Mouse (Mus musculus): ENCODE measurements around the gene Lactb. TPM values are rescaled to one million over a fixed set of nuclear protein-coding genes. Genes with fewer than 3 reads are reported as not detected.
"Not testable (repeated sequence)": the region's sequence is repeated elsewhere in the genome, so short reads cannot be mapped to it uniquely, and the experiment has no call there.

Gene Lactb
- polyA plus RNA-seq, 1 experiment from 2014 or later = 7.2 TPM

DNA sequence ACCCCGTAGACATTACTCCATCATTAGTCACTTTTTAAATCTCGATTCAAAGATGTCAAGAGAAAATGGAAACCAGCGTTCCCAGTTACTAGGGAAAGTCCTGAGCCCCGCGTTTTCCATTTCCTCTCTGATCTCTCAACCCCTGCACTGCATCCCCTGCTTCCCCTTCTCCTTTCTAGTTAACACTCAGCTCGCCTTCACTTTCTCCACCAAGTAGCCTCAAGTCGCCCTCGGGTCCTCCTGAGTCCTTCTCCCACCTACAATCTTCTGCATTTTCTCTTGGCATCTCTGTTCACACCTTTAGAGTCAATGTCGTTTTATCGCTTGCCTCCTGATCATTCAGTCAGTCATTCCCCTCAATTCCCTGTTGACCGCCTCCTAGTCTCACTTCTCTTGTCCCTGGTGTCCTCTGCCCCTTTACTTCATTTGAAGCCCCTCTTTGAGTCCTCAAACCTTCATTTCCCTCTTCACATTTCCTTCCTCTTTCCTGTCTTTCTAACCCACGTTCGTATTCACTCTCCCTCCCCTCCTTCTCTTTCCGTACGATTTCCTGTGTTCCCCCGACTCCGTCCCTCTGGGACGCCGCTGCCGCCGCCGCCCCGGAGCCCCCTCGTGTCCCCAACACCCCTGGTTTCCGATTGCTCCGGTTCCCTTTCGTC is 56.5 kb downstream of the Lactb start:
- ATAC-seq (ENCODE audit: borderline replicate concordance, extremely low read depth, low FRiP score, low TSS enrichment) = no peak
- H3K4me3 ChIP-seq = peak overlapping the region; percentile 67
- peak overlapping the region; percentile 85 for H3K4me2 ChIP-seq
- H3K27ac ChIP-seq = peak overlapping the region; percentile 85
- WGBS = 2% methylated on average over 27 of the region's 27 CpGs
- H3K36me3 ChIP-seq = no peaks in the 10 kb centered on the region
- peaks cover 47% of the 10 kb centered on the region; the same call in 1 of the 2 replicates for H3K4me1 ChIP-seq
- H3K9ac ChIP-seq = peak overlapping the region; percentile 85
- H3K27me3 ChIP-seq = no peaks in the 10 kb centered on the region
- no peaks in the 10 kb centered on the region for H3K9me3 ChIP-seq

DNA sequence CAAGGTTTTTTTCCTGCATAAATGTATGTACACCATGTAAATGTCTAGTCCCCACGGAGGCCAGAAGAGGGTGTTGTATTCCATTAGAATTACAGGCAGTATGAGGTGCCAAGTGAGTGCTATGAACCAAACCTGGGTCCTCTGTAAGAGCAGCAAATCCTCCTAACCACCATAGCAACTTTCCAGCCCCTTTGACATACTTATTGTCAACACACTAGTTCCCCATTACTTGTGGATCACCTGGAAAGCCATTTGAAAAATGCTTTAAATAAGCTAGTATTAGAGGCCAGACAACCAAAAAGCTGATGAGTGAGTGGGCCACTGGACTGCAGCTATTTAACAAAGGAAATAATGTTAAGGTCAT is 57.4 kb downstream of the Lactb start:
- H3K4me3 ChIP-seq = peak overlapping the region; percentile 67; the same call in 1 of the 2 replicates
- H3K9me3 ChIP-seq = no peaks in the 10 kb centered on the region
- no peak for ATAC-seq (ENCODE audit: borderline replicate concordance, extremely low read depth, low FRiP score, low TSS enrichment)
- no peaks in the 10 kb centered on the region for H3K27me3 ChIP-seq
- H3K27ac ChIP-seq = no peak overlapping the region
- H3K9ac ChIP-seq = no peak overlapping the region
- no peaks in the 10 kb centered on the region for H3K36me3 ChIP-seq
- H3K4me1 ChIP-seq = peaks cover 51% of the 10 kb centered on the region; the same call in 1 of the 2 replicates
- peak overlapping the region; percentile 85 for H3K4me2 ChIP-seq
- 77% methylated on average over 1 of the region's 1 CpGs for WGBS

DNA sequence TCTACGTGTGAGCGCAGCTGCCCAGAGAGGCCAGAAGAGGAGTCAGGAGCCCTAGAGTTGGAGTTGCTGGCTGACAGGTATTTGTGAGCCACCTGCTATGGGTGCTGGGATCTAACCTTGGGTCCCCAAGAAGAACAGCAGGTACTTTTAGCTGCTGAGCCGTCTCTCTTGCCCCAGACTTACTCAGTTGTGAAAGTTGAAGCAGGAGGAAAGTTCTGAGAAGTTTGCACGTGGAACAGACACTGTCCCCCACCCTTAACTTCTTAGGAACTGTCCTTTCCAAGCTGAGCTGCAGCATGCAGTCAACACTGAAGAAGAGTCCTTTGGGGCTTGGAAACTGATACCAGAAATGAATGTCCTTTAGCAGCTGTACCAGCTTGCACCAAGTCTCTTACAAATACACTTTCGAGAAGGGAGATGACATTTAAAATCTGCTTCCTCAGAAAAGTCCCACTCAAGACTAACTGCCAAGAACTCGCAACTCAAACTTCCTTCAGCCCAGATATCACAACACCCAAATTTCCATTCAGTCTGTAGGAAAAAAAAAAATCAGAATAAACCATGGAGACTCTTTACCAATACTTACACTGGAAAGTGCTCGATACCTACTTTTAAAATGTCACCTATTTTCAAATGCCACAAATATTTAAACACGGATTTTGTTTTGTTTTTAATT is 57.9 kb downstream of the Lactb start:
- Histone ChIP-seq H3K9ac (no peak overlapping the region), H3K4me1 (peaks cover 51% of the 10 kb centered on the region; the same call in 1 of the 2 replicates), H3K27ac (no peak overlapping the region), H3K4me2 (no peak overlapping the region; the same call in 1 of the 2 replicates), H3K27me3 (no peaks in the 10 kb centered on the region), H3K4me3 (no peak overlapping the region), H3K9me3 (no peaks in the 10 kb centered on the region), H3K36me3 (no peaks in the 10 kb centered on the region)
- WGBS = 84% methylated on average over 8 of the region's 8 CpGs
- ATAC-seq (ENCODE audit: borderline replicate concordance, extremely low read depth, low FRiP score, low TSS enrichment) = no peak

DNA sequence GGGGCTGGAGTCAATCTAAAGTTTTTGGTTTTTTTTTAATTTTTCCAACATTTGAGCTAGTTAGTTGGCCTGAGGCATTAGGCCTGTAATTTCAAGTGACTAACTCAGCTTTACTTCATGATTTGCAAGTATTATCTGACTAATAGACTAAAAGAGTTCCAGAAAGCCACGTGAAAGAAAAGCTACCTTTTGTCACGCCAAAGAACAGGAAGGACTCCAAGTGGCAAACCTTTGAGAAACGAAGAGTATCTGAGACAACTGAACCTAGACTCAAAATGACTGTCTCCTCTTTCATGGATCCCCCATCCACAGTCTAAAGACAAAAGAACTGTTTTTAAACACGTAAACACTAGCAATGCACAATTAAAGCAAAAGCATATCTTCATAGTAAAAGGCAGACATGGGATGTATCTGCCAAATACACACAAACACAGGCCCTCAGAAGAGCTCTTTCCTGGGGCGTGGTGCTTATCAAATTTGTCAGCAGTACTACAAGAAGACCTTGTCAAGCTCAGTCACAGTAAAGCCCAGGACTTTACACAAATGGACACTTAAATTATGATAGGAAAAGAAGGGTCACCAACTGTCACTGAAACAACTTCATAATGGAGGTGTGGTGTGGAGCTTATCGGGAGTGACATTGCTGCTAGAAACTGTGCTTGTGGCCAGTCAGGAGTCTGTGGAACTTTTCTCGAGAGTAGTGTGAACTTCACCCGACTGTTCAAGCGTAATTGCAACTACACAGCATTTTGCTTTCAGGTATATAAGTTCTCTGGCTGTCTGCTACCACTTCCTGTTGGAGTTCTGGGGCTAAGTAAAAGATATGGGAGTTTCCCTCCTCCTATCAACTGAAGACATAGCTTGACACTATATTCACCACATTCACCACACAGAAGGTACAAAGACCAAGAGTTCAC is 59.2 kb downstream of the Lactb start:
- Histone ChIP-seq H3K27ac (no peak overlapping the region), H3K4me1 (peaks cover 51% of the 10 kb centered on the region; the same call in 1 of the 2 replicates), H3K9me3 (no peaks in the 10 kb centered on the region), H3K9ac (no peak overlapping the region), H3K4me3 (no peak overlapping the region), H3K4me2 (no peak overlapping the region), H3K27me3 (no peaks in the 10 kb centered on the region), H3K36me3 (no peaks in the 10 kb centered on the region)
- 78% methylated on average over 9 of the region's 9 CpGs for WGBS
- ATAC-seq (ENCODE audit: borderline replicate concordance, extremely low read depth, low FRiP score, low TSS enrichment) = no peak

DNA sequence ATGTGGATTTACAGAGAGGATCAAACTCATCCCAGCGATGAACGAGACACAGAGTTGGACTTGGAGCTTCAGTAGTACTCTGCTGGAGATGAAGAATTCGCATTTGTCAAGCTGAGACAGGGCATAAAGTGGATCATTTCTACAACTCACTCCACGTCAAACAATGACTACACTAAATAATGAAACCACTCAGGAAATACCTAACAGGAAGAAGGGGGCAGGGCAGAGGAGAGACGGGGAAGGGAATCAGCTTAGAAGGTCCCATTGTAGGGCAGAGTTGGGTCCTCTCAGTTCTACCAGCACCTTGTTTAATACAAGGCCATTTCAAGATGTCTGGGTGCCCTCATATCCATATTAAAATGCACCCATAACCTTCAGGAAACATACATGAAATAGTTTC is 59.9 kb downstream of the Lactb start:
- WGBS = 61% methylated on average over 5 of the region's 5 CpGs
- H3K4me2 ChIP-seq = peak overlapping the region; percentile 0; the same call in 1 of the 2 replicates
- ATAC-seq (ENCODE audit: borderline replicate concordance, extremely low read depth, low FRiP score, low TSS enrichment) = no peak
- H3K4me3 ChIP-seq = no peak overlapping the region
- H3K9me3 ChIP-seq = no peaks in the 10 kb centered on the region
- H3K36me3 ChIP-seq = no peaks in the 10 kb centered on the region
- peak overlapping the region; percentile 38 for H3K27ac ChIP-seq
- H3K4me1 ChIP-seq = peaks cover 46% of the 10 kb centered on the region; the same call in 1 of the 2 replicates
- no peak overlapping the region for H3K9ac ChIP-seq
- H3K27me3 ChIP-seq = no peaks in the 10 kb centered on the region

DNA sequence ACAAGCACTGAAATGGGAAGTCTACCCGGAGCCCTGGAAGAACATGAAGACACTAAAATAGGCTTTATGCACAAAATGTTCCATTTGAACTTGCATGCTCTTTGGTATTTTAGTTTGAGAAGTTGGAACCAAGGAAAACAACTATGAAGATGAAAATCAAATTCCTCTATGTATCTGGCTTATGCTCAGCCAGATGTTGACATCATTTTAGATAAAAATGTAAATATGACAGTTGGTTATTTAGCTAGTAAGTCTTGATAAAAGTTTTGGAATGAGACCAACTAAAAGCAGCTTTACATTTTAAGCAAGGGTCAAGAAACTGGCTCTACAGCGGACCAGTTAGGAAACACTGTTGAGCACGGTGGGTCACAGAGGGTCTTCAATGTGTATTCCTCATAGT is 60.7 kb downstream of the Lactb start:
- Histone ChIP-seq H3K4me1 (peaks cover 51% of the 10 kb centered on the region; the same call in 1 of the 2 replicates), H3K4me3 (no peak overlapping the region), H3K27me3 (no peaks in the 10 kb centered on the region), H3K36me3 (no peaks in the 10 kb centered on the region), H3K27ac (peak overlapping the region; percentile 52), H3K9me3 (no peaks in the 10 kb centered on the region), H3K9ac (no peak overlapping the region), H3K4me2 (no peak overlapping the region)
- ATAC-seq (ENCODE audit: borderline replicate concordance, extremely low read depth, low FRiP score, low TSS enrichment) = no peak
- 60% methylated on average over 3 of the region's 3 CpGs for whole genome bisulfite sequencing

DNA sequence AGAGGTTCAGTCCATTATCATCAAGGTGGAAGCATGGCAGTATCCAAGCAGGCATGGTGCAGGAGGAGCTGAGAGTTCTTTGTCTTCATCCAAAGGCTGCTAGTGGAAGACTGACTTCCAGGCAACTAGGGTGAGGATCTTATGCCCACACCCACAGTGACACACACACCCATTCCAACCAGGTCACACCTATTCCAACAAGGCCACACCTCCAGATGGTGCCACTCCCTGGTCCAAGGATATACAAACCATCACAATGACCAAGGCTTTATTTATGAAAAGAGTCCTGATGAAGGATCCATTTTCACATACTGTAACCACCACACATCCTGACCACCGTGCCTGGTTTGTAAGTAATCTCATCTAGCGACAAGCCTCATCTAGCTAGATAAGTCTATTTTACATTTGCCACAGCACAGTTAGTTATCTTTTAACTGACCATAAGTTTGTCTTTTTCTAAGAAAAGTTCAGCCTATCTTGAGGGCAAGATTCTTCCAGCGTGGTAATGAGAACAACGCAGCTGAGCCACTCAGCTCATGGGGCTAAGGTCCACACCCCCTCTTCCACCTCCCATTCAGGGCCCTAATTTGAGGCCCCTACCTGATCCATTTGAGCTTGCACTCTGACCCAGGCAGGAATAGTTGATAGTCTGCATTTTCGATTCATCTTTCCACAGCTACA is 61.9 kb downstream of the Lactb start:
- 87% methylated on average over 5 of the region's 5 CpGs for WGBS
- not testable (repeated sequence) for H3K27ac ChIP-seq; H3K36me3 ChIP-seq; ATAC-seq (ENCODE audit: borderline replicate concordance, extremely low read depth, low FRiP score, low TSS enrichment); H3K9ac ChIP-seq; H3K4me3 ChIP-seq; H3K27me3 ChIP-seq; H3K9me3 ChIP-seq; H3K4me2 ChIP-seq
- H3K4me1 ChIP-seq = peaks cover 50% of the 10 kb centered on the region; the same call in 1 of the 2 replicates

DNA sequence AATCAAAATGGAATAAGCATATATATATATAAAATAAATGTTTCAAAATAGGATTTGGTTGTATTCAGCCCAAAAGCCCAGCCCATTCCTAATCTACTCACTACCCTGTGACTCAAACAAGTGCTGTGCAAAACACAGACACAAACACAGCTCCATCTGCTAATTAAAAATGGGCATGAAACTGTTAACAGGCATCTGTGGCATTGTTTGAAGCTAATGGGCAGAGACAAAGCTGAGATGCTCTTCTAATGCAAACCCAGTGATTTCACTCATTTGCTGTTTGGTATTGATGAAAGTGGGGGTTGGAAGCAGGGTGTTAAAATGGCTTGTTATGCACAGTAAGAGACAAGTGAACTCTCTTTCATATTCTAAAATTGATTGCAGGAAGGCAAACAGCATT is 63.0 kb downstream of the Lactb start:
- no peak overlapping the region for H3K9ac ChIP-seq
- H3K27ac ChIP-seq = no peak overlapping the region
- peaks cover 47% of the 10 kb centered on the region for H3K4me1 ChIP-seq
- H3K4me3 ChIP-seq = no peak overlapping the region
- no peaks in the 10 kb centered on the region for H3K36me3 ChIP-seq
- H3K4me2 ChIP-seq = no peak overlapping the region
- no peak for ATAC-seq (ENCODE audit: borderline replicate concordance, extremely low read depth, low FRiP score, low TSS enrichment)
- no peaks in the 10 kb centered on the region for H3K9me3 ChIP-seq
- H3K27me3 ChIP-seq = no peaks in the 10 kb centered on the region

DNA sequence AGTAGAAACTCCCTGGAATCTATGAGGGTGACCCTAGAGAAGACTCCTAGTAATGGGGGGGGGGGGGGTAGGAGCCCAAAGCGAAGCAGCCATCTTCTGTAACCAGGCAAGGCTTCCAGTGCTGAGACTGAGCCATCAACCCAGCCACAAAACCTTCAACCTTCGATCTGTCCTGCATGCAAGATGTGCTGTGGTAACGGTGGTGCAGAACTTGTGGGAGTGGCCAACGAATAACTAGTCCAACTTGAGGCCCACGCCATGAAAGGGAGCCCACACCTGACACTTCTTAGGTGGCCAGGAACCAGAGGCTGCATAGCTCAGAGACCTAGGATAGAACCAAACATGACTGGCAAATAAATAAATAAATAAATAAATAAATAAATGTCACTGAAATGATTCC is 64.6 kb downstream of the Lactb start:
- Histone ChIP-seq H3K36me3 (no peaks in the 10 kb centered on the region), H3K4me2 (no peak overlapping the region), H3K4me3 (no peak overlapping the region), H3K27me3 (no peaks in the 10 kb centered on the region), H3K9ac (no peak overlapping the region), H3K27ac (no peak overlapping the region), H3K9me3 (no peaks in the 10 kb centered on the region), H3K4me1 (peaks cover 35% of the 10 kb centered on the region)
- 83% methylated on average over 5 of the region's 5 CpGs for WGBS
- no peak for ATAC-seq (ENCODE audit: borderline replicate concordance, extremely low read depth, low FRiP score, low TSS enrichment)

DNA sequence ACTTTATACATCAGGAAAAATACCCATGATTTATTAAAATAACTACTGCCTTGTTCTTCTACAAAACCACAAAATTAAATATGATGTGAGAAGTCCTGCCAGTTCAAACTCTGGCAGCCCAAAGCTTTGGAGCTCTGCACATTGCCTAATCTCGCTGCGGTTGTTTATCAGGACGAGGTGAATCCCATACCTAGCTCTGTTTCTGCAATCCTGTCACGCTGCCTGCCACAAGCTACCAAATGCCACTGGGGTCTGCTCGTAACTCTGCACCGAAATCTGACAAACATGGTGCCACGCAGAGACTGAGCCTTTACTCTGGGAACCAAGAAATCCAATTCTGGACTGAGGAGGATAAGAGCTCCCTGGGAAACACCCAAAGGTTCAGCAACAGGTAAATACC is 65.4 kb downstream of the Lactb start:
- no peaks in the 10 kb centered on the region for H3K36me3 ChIP-seq
- H3K4me3 ChIP-seq = no peak overlapping the region
- H3K9me3 ChIP-seq = no peaks in the 10 kb centered on the region
- no peak overlapping the region for H3K9ac ChIP-seq
- no peaks in the 10 kb centered on the region for H3K27me3 ChIP-seq
- H3K4me1 ChIP-seq = peaks cover 30% of the 10 kb centered on the region
- WGBS = 60% methylated on average over 7 of the region's 7 CpGs
- H3K4me2 ChIP-seq = no peak overlapping the region
- no peak for ATAC-seq (ENCODE audit: borderline replicate concordance, extremely low read depth, low FRiP score, low TSS enrichment)
- no peak overlapping the region for H3K27ac ChIP-seq

DNA sequence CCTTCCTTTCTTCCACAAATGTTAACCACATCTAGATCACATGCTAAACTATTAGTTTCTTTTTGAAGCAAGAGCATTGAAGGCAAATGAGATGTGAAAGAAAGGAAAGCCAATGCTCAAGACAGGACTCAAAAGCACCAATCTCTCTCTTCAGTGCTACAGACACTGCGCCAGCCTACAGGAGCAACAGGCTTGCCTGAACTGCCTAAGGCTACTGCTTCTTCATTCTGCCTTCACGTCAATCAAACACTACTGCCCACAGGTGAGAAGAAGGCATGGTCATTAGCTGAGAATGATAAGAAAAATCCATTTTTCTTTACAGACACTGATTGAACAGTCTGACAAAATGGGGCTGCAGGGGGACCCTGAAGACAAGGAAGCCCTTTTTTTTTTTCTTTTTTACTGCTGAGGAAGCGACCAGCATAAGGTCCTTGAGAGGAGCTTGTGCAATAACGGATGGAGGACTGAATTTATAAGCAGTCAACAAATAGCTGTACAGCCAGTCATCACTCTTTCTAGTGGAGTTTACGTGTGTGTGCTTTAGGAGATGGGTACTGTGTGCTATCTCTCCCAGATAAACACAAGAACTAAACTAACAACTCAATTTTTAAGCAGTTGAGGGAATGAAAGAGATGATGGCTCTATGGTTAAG is 67.4 kb downstream of the Lactb start:
- WGBS = 74% methylated on average over 5 of the region's 5 CpGs
- Histone ChIP-seq H3K36me3 (0 out of 2 replicates have a peak, but pooled peaks cover 2% of the 10 kb centered on the region), H3K9ac (no peak overlapping the region), H3K27me3 (no peaks in the 10 kb centered on the region), H3K4me1 (peaks cover 17% of the 10 kb centered on the region), H3K4me2 (no peak overlapping the region), H3K9me3 (no peaks in the 10 kb centered on the region), H3K27ac (no peak overlapping the region), H3K4me3 (no peak overlapping the region)
- no peak for ATAC-seq (ENCODE audit: borderline replicate concordance, extremely low read depth, low FRiP score, low TSS enrichment)
